Mouse (Mus musculus) adrenal gland, postnatal 36 days (tissue): ENCODE data around the gene Gm4847. TPM values are rescaled to one million over a fixed set of nuclear protein-coding genes. Genes with fewer than 3 reads are reported as not detected.

ENCODE experiments used
- DNase-seq, 2 experiments: peaks; one replicate each; pipeline ENCODE4 v3.0.0; 2021; ENCODE audit warnings: mixed read lengths in 1 of 2
- long read RNA-seq, 2 experiments: library from polyadenylated mRNA; stranded (forward); transcript quantifications; one replicate each; pipeline ENCODE4 v2.0.0; 2021; ENCODE audit warnings: borderline sequencing depth in 2 of 2
- microRNA-seq: library from miRNA; unstranded; fragments of <30 nt; microRNA quantifications from one replicate; pipeline ENCODE4 v1.2.0, GENCODE M21; 2021
- total RNA-seq, 2 experiments: library from RNA; stranded (reverse); gene quantifications; 2 replicates each; pipeline ENCODE4 v1.2.3; 2021

Gene Gm4847
- not detected for total RNA-seq
- long read RNA-seq, experiment 1 = 0 reads
- long read RNA-seq, experiment 2 = 0 reads

- no peak for DNase-seq
These were observed at the start of gene Gm4847 for GRCm38 (mm10) chr1:166647593-166647992. Gene Gm4847, minus strand, starts transcription at chr1:166647693.

DNA sequence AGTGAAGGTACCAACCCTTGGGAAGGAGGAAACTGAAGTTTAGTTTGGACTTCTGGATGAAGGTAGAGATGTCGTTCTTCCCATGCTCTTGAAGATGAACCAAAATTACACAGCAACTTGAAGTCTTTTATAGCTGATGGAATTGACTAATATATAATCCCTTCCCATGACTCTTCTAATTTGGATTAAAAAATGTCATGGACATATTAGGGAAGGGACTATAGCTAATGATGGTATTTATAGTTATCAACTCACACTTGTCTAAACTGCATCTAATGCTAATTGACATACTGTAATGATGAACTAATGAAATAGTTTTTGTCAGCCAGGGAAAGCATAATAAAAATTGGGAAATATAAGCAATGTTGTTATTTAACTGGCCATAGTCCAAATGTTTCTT is 34.3 kb upstream of the Gm4847 start, which contains the start of gene Fmo9:
TSS of gene Fmo9 (minus strand) at position 101 of the 400 bp plus-strand sequence.
- no peak for DNase-seq

- DNase-seq = no peak
These were observed 21.8 kb upstream of the Gm4847 start for GRCm38 (mm10) chr1:166669264-166669663.

GRCm38 (mm10) chr1:166660800-166661199 is 13.3 kb upstream of the Gm4847 start:
- no peak for DNase-seq

Small RNA genes lying within 50 kb of the gene (microRNA-seq; reads per million reads assigned to microRNA genes)
- gene Gm22992 = not detected

Other genes starting within 250 kb of the Gm4847 start
- 10 to 100 TPM; 37.5 to 38.3 TPM for gene Pogk, start 237.8 kb downstream of the Gm4847 start, total RNA-seq
- gene Gm4846, start 150.1 kb downstream of the Gm4847 start, total RNA-seq = under 1 TPM in 1 of 2 experiments, not detected in 1; 0.17 TPM
- gene Fmo9, start 34.2 kb upstream of the Gm4847 start, total RNA-seq = not detected